Comparison of ENCODE assay signal across 8 mouse cellular contexts in genomic region chr4:141875481-141876108, GRCm38 (mm10). TPM values are rescaled to one million over a fixed set of nuclear protein-coding genes. Genes with fewer than 3 reads are reported as not detected.
DNase-seq lines count a peak whose midpoint lies in the region; ATAC-seq and TF ChIP-seq lines count a peak whose summit lies in the region.

No protein-coding gene starts in this region.

- peak; percentile 8; the same call in 1 of the 2 replicates for ATAC-seq in forebrain, embryonic 15.5 days (replicated peaks)
- ATAC-seq in liver, postnatal 0 days, result no peak
- ATAC-seq in megakaryocyte progenitor cell, adult 5-6 weeks (replicated peaks; ENCODE audit: poor library complexity), result no peak

- 9% methylated on average over 8 of the region's 8 CpGs for WGBS in forebrain, embryonic 15.5 days
- 22% methylated on average over 8 of the region's 8 CpGs for WGBS in liver, postnatal 0 days (ENCODE audit: insufficient replicate concordance)

- H3K9me3 ChIP-seq in ES-Bruce4 (replicated peaks; ENCODE audit: control insufficient read depth, insufficient read depth, low read length, poor library complexity, severe bottlenecking), result no peaks in the 10 kb centered on the region
- no peaks in the 10 kb centered on the region for H3K9me3 ChIP-seq in forebrain, embryonic 15.5 days
- H3K9me3 ChIP-seq in liver, postnatal 0 days (ENCODE audit: low read length), result no peaks in the 10 kb centered on the region

- no peaks in the 10 kb centered on the region for H3K27me3 ChIP-seq in ES-Bruce4 (ENCODE audit: control insufficient read depth, insufficient read depth, low read length, poor library complexity, severe bottlenecking)
- H3K27me3 ChIP-seq in forebrain, embryonic 15.5 days, result no peaks in the 10 kb centered on the region
- H3K27me3 ChIP-seq in liver, postnatal 0 days (ENCODE audit: insufficient read depth, low read length), result peaks cover 18% of the 10 kb centered on the region

- no peak overlapping the region for H3K27ac ChIP-seq in gastrocnemius, adult 2 months
- H3K27ac ChIP-seq in ES-Bruce4 (ENCODE audit: insufficient read depth, low read length), result no peak overlapping the region
- 0 out of 2 replicates have a peak overlapping the region, but pooled peaks have one; percentile 47 for H3K27ac ChIP-seq in forebrain, embryonic 15.5 days (replicated peaks)
- peak overlapping the region; percentile 55; the same call in 1 of the 2 replicates for H3K27ac ChIP-seq in liver, postnatal 0 days (ENCODE audit: low read depth)

- no peak for TF ChIP-seq EP300 in ES-Bruce4 (IDR thresholded peaks at IDR 0.05; ENCODE audit: insufficient read depth, low read depth, low read length)
- no peak; the same call in 1 of the 2 replicates for TF ChIP-seq EP300 in liver, postnatal 0 days (IDR thresholded peaks at IDR 0.05; ENCODE audit: low read depth)

- H3K4me1 ChIP-seq in ES-Bruce4 (ENCODE audit: control insufficient read depth, insufficient read depth, low read length), result peaks cover under 1% of the 10 kb centered on the region
- peaks cover 49% of the 10 kb centered on the region for H3K4me1 ChIP-seq in forebrain, embryonic 15.5 days
- peaks cover 42% of the 10 kb centered on the region for H3K4me1 ChIP-seq in liver, postnatal 0 days (ENCODE audit: insufficient read depth)

- no peak for DNase-seq in gastrocnemius, adult 2 months
- DNase-seq in gastrocnemius, postnatal 10 days, result no peak
- no peak for DNase-seq in liver, postnatal 0 days
- no peak for DNase-seq in adrenal gland, adult 2 months
- DNase-seq in thymus, postnatal 14 days, result no peak

- no peaks in the 10 kb centered on the region for H3K36me3 ChIP-seq in ES-Bruce4 (ENCODE audit: control insufficient read depth, insufficient read depth, low read length, poor library complexity, severe bottlenecking)
- H3K36me3 ChIP-seq in forebrain, embryonic 15.5 days, result no peaks in the 10 kb centered on the region
- H3K36me3 ChIP-seq in liver, postnatal 0 days (replicated peaks; ENCODE audit: insufficient read depth, low read length), result peaks cover 9% of the 10 kb centered on the region

- intact Hi-C loops in gastrocnemius, adult 2 months (cut with DNase I), result no loop called here

- peak overlapping the region; percentile 81 for H3K4me2 ChIP-seq in forebrain, embryonic 15.5 days (replicated peaks)
- H3K4me2 ChIP-seq in liver, postnatal 0 days (ENCODE audit: low read depth, low read length), result peak overlapping the region; percentile 92

- TF ChIP-seq CTCF in gastrocnemius, adult 2 months (IDR thresholded peaks at IDR 0.05), result no peak
- no peak for TF ChIP-seq CTCF in ES-Bruce4 (IDR thresholded peaks at IDR 0.05; ENCODE audit: low read depth, low read length)
- TF ChIP-seq CTCF in liver, postnatal 0 days (IDR thresholded peaks at IDR 0.05; ENCODE audit: low read depth), result no peak; the same call in 1 of the 2 replicates

- TF ChIP-seq POLR2A in ES-Bruce4 (IDR thresholded peaks at IDR 0.05; ENCODE audit: insufficient read depth, low read length), result no peak

- H3K9ac ChIP-seq in ES-Bruce4 (ENCODE audit: low read depth, poor library complexity, severe bottlenecking), result peak overlapping the region; percentile 87; the same call in 1 of the 2 replicates
- peak overlapping the region; percentile 72 for H3K9ac ChIP-seq in forebrain, embryonic 15.5 days (replicated peaks)
- peak overlapping the region; percentile 80; the same call in 1 of the 2 replicates for H3K9ac ChIP-seq in liver, postnatal 0 days (replicated peaks)

- peak overlapping the region; percentile 85 for H3K4me3 ChIP-seq in gastrocnemius, adult 2 months
- H3K4me3 ChIP-seq in ES-Bruce4 (ENCODE audit: low read depth, low read length), result peak overlapping the region; percentile 66
- H3K4me3 ChIP-seq in forebrain, embryonic 15.5 days, result peak overlapping the region; percentile 78
- peak overlapping the region; percentile 77 for H3K4me3 ChIP-seq in liver, postnatal 0 days (ENCODE audit: low read depth, low read length)

RNA-seq across cellular contexts. Expression of gene Efhd2, which starts 0.9 kb away (rescaled TPM):
- total RNA-seq in gastrocnemius, adult 2 months (2021), result 1 to 10 TPM; 5.2 to 6.1 TPM
- total RNA-seq in gastrocnemius, postnatal 10 days (2021), result 10 to 100 TPM; 26.2 to 31.6 TPM
- 14.5 and 16.3 TPM in 2 replicates for polyA plus RNA-seq in ES-Bruce4 (2011; ENCODE audit: insufficient read depth, insufficient read length, low read depth, missing spikeins)
- 82.8 and 84.3 TPM in 2 replicates for polyA plus RNA-seq in forebrain, embryonic 15.5 days (2015; fragmentation: Nextera tagmentation; extraction: Ambion mirVana)
- 37.1 and 39.9 TPM in 2 replicates for polyA plus RNA-seq in liver, postnatal 0 days (2015; fragmentation: Nextera tagmentation; extraction: Ambion mirVana)
- total RNA-seq in adrenal gland, adult 2 months (2021), result 10 to 100 TPM; 26.9 to 30.7 TPM
- polyA plus RNA-seq in adrenal gland, adult 2 months (2012; rRNA removed), result 61.4 and 62.8 TPM in 2 replicates
- 42.2 and 49.9 TPM in 2 replicates for total RNA-seq in megakaryocyte progenitor cell, adult 5-6 weeks (2015)
- total RNA-seq in megakaryocyte progenitor cell, adult 5-6 weeks (2017), result 53.6 and 58.1 TPM in 2 replicates

RNA-seq across cellular contexts. Expression of gene Ctrc, which starts 29.4 kb away (rescaled TPM):
- not detected for total RNA-seq in gastrocnemius, adult 2 months (2021)
- not detected for total RNA-seq in gastrocnemius, postnatal 10 days (2021)
- polyA plus RNA-seq in ES-Bruce4 (2011; ENCODE audit: insufficient read depth, insufficient read length, low read depth, missing spikeins), result not detected in 2 replicates
- not detected in 2 replicates for polyA plus RNA-seq in forebrain, embryonic 15.5 days (2015; fragmentation: Nextera tagmentation; extraction: Ambion mirVana)
- not detected in 2 replicates for polyA plus RNA-seq in liver, postnatal 0 days (2015; fragmentation: Nextera tagmentation; extraction: Ambion mirVana)
- total RNA-seq in adrenal gland, adult 2 months (2021), result not detected
- polyA plus RNA-seq in adrenal gland, adult 2 months (2012; rRNA removed), result not detected in 2 replicates
- not detected in 2 replicates for total RNA-seq in megakaryocyte progenitor cell, adult 5-6 weeks (2015)
- not detected in 2 replicates for total RNA-seq in megakaryocyte progenitor cell, adult 5-6 weeks (2017)

RNA-seq across cellular contexts. Expression of gene Cela2a, which starts 49.6 kb away (rescaled TPM):
- not detected for total RNA-seq in gastrocnemius, adult 2 months (2021)
- not detected for total RNA-seq in gastrocnemius, postnatal 10 days (2021)
- not detected in 2 replicates for polyA plus RNA-seq in ES-Bruce4 (2011; ENCODE audit: insufficient read depth, insufficient read length, low read depth, missing spikeins)
- not detected in 2 replicates for polyA plus RNA-seq in forebrain, embryonic 15.5 days (2015; fragmentation: Nextera tagmentation; extraction: Ambion mirVana)
- polyA plus RNA-seq in liver, postnatal 0 days (2015; fragmentation: Nextera tagmentation; extraction: Ambion mirVana), result 0.61 and 28.3 TPM in 2 replicates
- total RNA-seq in adrenal gland, adult 2 months (2021), result not detected
- polyA plus RNA-seq in adrenal gland, adult 2 months (2012; rRNA removed), result 0.25 and 0.59 TPM in 2 replicates
- total RNA-seq in megakaryocyte progenitor cell, adult 5-6 weeks (2015), result not detected in 2 replicates
- total RNA-seq in megakaryocyte progenitor cell, adult 5-6 weeks (2017), result not detected in 2 replicates

Comparison
In these comparisons a context has a peak if more than half of its experiments do, and no peak if none do; other contexts are left out.
1. H3K27ac ChIP-seq: peak in forebrain, embryonic 15.5 days (single experiment) and liver, postnatal 0 days (single experiment); none in gastrocnemius, adult 2 months (single experiment) and ES-Bruce4 (single experiment).
2. Peak in every context shown above with its lines, with median percentiles within 50 percentile points of each other: H3K4me3 ChIP-seq and H3K9ac ChIP-seq.